In genomic region chr13:13990391-13990790, GRCm38 (mm10) we compare ENCODE assay signal across 24 mouse cellular contexts. TPM values are rescaled to one million over a fixed set of nuclear protein-coding genes. Genes with fewer than 3 reads are reported as not detected.
DNase-seq lines count a peak whose midpoint lies in the region; ATAC-seq and TF ChIP-seq lines count a peak whose summit lies in the region.
"Had no signal": no experiment of that assay in that cellular context is flagged by ENCODE, and none has a peak within 500 bp of the region (broad histone marks: within the 10 kb centered on the region; RNA-seq: fewer than 3 reads in every experiment).

No protein-coding gene starts in this region.

- peak; percentile 18 for DNase-seq in neural tube, embryonic 11.5 days (ENCODE audit: low spot score)
- no peak for DNase-seq in neural tube, embryonic 10.5 days (ENCODE audit: extremely low spot score, low spot score)
- DNase-seq in embryo, embryonic 9.5 days (ENCODE audit: extremely low spot score), result peak; percentile 8
- DNase-seq in hindlimb bud, embryonic 11.5 days (ENCODE audit: extremely low spot score, low read depth, low spot score), result peak; percentile 24
- DNase-seq in mesoderm, embryonic 11.5 days (ENCODE audit: low read depth, low spot score), result peak; percentile 58
- no peak for DNase-seq in hindbrain, embryonic 14.5 days (ENCODE audit: low spot score)
- DNase-seq in liver, postnatal 0 days, result no peak
- no peak for DNase-seq in retina, postnatal 1 day
- DNase-seq: adrenal gland, adult 2 months; adrenal gland, postnatal 25 days; cerebellum, adult 8-10 months; cerebellum, postnatal 25 days; forebrain, postnatal 0 days; gastrocnemius, postnatal 10 days; heart, adult 2 months; heart, postnatal 36 days; kidney, adult 2 months had no signal

- no peak for TF ChIP-seq CTCF in liver, postnatal 0 days (IDR thresholded peaks at IDR 0.05; ENCODE audit: low read depth)

- H3K27ac ChIP-seq in neural tube, embryonic 11.5 days (ENCODE audit: low read depth, low read length), result no peak overlapping the region
- no peak overlapping the region for H3K27ac ChIP-seq in hindbrain, embryonic 14.5 days
- H3K27ac ChIP-seq in liver, postnatal 0 days (ENCODE audit: low read depth), result no peak overlapping the region
- H3K27ac ChIP-seq: forebrain, embryonic 13.5 days; heart, adult 2 months; hindbrain, embryonic 12.5 days; hindbrain, postnatal 0 days; intestine, embryonic 15.5 days had no signal

- no peak overlapping the region for H3K4me3 ChIP-seq in neural tube, embryonic 11.5 days (ENCODE audit: low read depth, low read length)
- no peak overlapping the region for H3K4me3 ChIP-seq in hindbrain, embryonic 14.5 days (replicated peaks; ENCODE audit: low read length)
- no peak overlapping the region for H3K4me3 ChIP-seq in liver, postnatal 0 days (ENCODE audit: low read depth, low read length)
- H3K4me3 ChIP-seq: forebrain, embryonic 13.5 days; heart, adult 2 months; heart, embryonic 12.5 days; hindbrain, embryonic 12.5 days; intestine, embryonic 15.5 days had no signal

- no peaks in the 10 kb centered on the region for H3K9me3 ChIP-seq in neural tube, embryonic 11.5 days (ENCODE audit: control insufficient read depth, low read length)
- no peaks in the 10 kb centered on the region for H3K9me3 ChIP-seq in hindbrain, embryonic 14.5 days (ENCODE audit: control insufficient read depth, low read length)
- H3K9me3 ChIP-seq in liver, postnatal 0 days (ENCODE audit: low read length), result no peaks in the 10 kb centered on the region
- H3K9me3 ChIP-seq: forebrain, embryonic 13.5 days; heart, embryonic 12.5 days; hindbrain, embryonic 12.5 days; intestine, embryonic 15.5 days had no signal

- 56% methylated on average over 2 of the region's 2 CpGs for WGBS in neural tube, embryonic 11.5 days
- WGBS in hindbrain, embryonic 14.5 days, result 79% methylated on average over 2 of the region's 2 CpGs
- 80% methylated on average over 2 of the region's 2 CpGs for WGBS in liver, postnatal 0 days (ENCODE audit: insufficient replicate concordance)

- TF ChIP-seq EP300 in liver, postnatal 0 days (IDR thresholded peaks at IDR 0.05; ENCODE audit: low read depth), result no peak

- peaks cover 2% of the 10 kb centered on the region; the same call in 1 of the 2 replicates for H3K36me3 ChIP-seq in neural tube, embryonic 11.5 days (ENCODE audit: control insufficient read depth, insufficient read depth, low read length)
- H3K36me3 ChIP-seq in hindbrain, embryonic 14.5 days (replicated peaks; ENCODE audit: control insufficient read depth, insufficient read depth), result peaks cover 74% of the 10 kb centered on the region
- peaks cover 42% of the 10 kb centered on the region for H3K36me3 ChIP-seq in liver, postnatal 0 days (replicated peaks; ENCODE audit: insufficient read depth, low read length)

- no peaks in the 10 kb centered on the region for H3K27me3 ChIP-seq in neural tube, embryonic 11.5 days (ENCODE audit: control insufficient read depth, insufficient read depth, low read length)
- H3K27me3 ChIP-seq in hindbrain, embryonic 14.5 days (ENCODE audit: control insufficient read depth, insufficient read depth, low read length), result no peaks in the 10 kb centered on the region
- H3K27me3 ChIP-seq in liver, postnatal 0 days (ENCODE audit: insufficient read depth, low read length), result no peaks in the 10 kb centered on the region
- H3K27me3 ChIP-seq: CH12.LX; forebrain, embryonic 13.5 days; heart, embryonic 12.5 days; hindbrain, embryonic 12.5 days; intestine, embryonic 15.5 days; Patski had no signal

- H3K4me2 ChIP-seq in neural tube, embryonic 11.5 days (ENCODE audit: low read depth), result no peak overlapping the region
- no peak overlapping the region for H3K4me2 ChIP-seq in hindbrain, embryonic 14.5 days (replicated peaks)
- H3K4me2 ChIP-seq in liver, postnatal 0 days (ENCODE audit: low read depth, low read length), result no peak overlapping the region
- H3K4me2 ChIP-seq: forebrain, embryonic 13.5 days; heart, embryonic 12.5 days; hindbrain, embryonic 12.5 days; intestine, embryonic 15.5 days had no signal

- ATAC-seq in neural tube, embryonic 11.5 days (ENCODE audit: insufficient read depth, low FRiP score, low TSS enrichment), result no peak
- no peak for ATAC-seq in hindbrain, embryonic 14.5 days (ENCODE audit: low FRiP score)
- ATAC-seq in liver, postnatal 0 days, result no peak
- ATAC-seq: forebrain, embryonic 13.5 days; forebrain, postnatal 0 days; hindbrain, postnatal 0 days; intestine, embryonic 15.5 days; Patski had no signal

- H3K9ac ChIP-seq in neural tube, embryonic 11.5 days (ENCODE audit: low read length), result no peak overlapping the region
- no peak overlapping the region for H3K9ac ChIP-seq in hindbrain, embryonic 14.5 days
- H3K9ac ChIP-seq in liver, postnatal 0 days (replicated peaks), result no peak overlapping the region
- H3K9ac ChIP-seq: forebrain, embryonic 13.5 days; forebrain, postnatal 0 days; heart, embryonic 12.5 days; hindbrain, embryonic 12.5 days; intestine, embryonic 15.5 days had no signal

- H3K4me1 ChIP-seq in neural tube, embryonic 11.5 days (ENCODE audit: control insufficient read depth, insufficient read depth, low read length), result no peaks in the 10 kb centered on the region
- H3K4me1 ChIP-seq in hindbrain, embryonic 14.5 days (replicated peaks; ENCODE audit: control insufficient read depth, insufficient read depth, low read length), result no peaks in the 10 kb centered on the region
- H3K4me1 ChIP-seq in liver, postnatal 0 days (ENCODE audit: insufficient read depth), result no peaks in the 10 kb centered on the region
- H3K4me1 ChIP-seq: forebrain, embryonic 13.5 days; heart, embryonic 12.5 days; hindbrain, embryonic 12.5 days; intestine, embryonic 15.5 days had no signal

RNA-seq across cellular contexts. Expression of gene B3galnt2, which starts 36.1 kb away (rescaled TPM):
- 38.0 and 38.1 TPM in 2 replicates for polyA plus RNA-seq in neural tube, embryonic 11.5 days (2014; fragmentation: Nextera tagmentation; extraction: Ambion mirVana)
- 15.6 and 17.2 TPM in 2 replicates for polyA plus RNA-seq in hindbrain, embryonic 14.5 days (2014; fragmentation: Nextera tagmentation; extraction: Ambion mirVana)
- polyA plus RNA-seq in liver, postnatal 0 days (2015; fragmentation: Nextera tagmentation; extraction: Ambion mirVana), result 8.1 and 9.7 TPM in 2 replicates

RNA-seq across cellular contexts. Expression of gene Tbce, which starts 49.0 kb away (rescaled TPM):
- 66.5 and 69.1 TPM in 2 replicates for polyA plus RNA-seq in neural tube, embryonic 11.5 days (2014; fragmentation: Nextera tagmentation; extraction: Ambion mirVana)
- polyA plus RNA-seq in hindbrain, embryonic 14.5 days (2014; fragmentation: Nextera tagmentation; extraction: Ambion mirVana), result 108 and 111 TPM in 2 replicates
- 17.1 and 22.1 TPM in 2 replicates for polyA plus RNA-seq in liver, postnatal 0 days (2015; fragmentation: Nextera tagmentation; extraction: Ambion mirVana)

Comparison
In these comparisons a context has a peak if more than half of its experiments do, and no peak if none do; other contexts are left out.
1. DNase-seq: peak in neural tube, embryonic 11.5 days (single experiment), embryo, embryonic 9.5 days (single experiment), hindlimb bud, embryonic 11.5 days (single experiment) and mesoderm, embryonic 11.5 days (single experiment); none in neural tube, embryonic 10.5 days (single experiment), hindbrain, embryonic 14.5 days (single experiment), liver, postnatal 0 days (single experiment) and retina, postnatal 1 day (single experiment).